Mouse (Mus musculus) megakaryocyte-erythroid progenitor cell, adult 5-6 weeks (primary cell): ENCODE measurements around the gene Tmem203. TPM values are rescaled to one million over a fixed set of nuclear protein-coding genes. Genes with fewer than 3 reads are reported as not detected.

Experiments used
- ATAC-seq: replicated peaks from 2 replicates; pipeline ENCODE4 v1.8.0; 2016; ENCODE audit warnings: mild to moderate bottlenecking, inconsistent platforms; ENCODE audit not compliant: severe bottlenecking, poor library complexity, low FRiP score, low TSS enrichment
- total RNA-seq, 2 experiments: library from RNA; stranded (forward) in 1 of 2; stranded (reverse) in 1 of 2; fragments of 200-1000, 215-1000 nt in 1 of 2; fragments of >200 nt in 1 of 2; fragmentation: Nextera tagmentation in 1 of 2; gene quantifications; 2 replicates each; pipeline ENCODE4 v1.2.3; 2014 to 2017

The Tmem203 gene
- total RNA-seq, 2 experiments from 2014 or later: 9.1 to 14.3 TPM

GRCm38 (mm10) chr2:25286837-25287636 is 31.8 kb downstream of the Tmem203 start:
- peak; percentile 76 for ATAC-seq

- ATAC-seq: no peak
These were observed 32.8 kb downstream of the Tmem203 start, which contains the start of gene Tmem210 for GRCm38 (mm10) chr2:25287927-25288649. Gene Tmem210, plus strand, starts transcription at chr2:25288145.

- no peak for ATAC-seq
These were observed 33.6 kb downstream of the Tmem203 start for GRCm38 (mm10) chr2:25288734-25289345.

- ATAC-seq: no peak
These were observed 34.4 kb downstream of the Tmem203 start, which contains the start of gene Lrrc26 for GRCm38 (mm10) chr2:25289651-25290050. Gene Lrrc26, plus strand, starts transcription at chr2:25289915.

GRCm38 (mm10) chr2:25290101-25290815 is 35.0 kb downstream of the Tmem203 start:
- ATAC-seq: no peak

- ATAC-seq: no peak
These were observed 35.5 kb downstream of the Tmem203 start for GRCm38 (mm10) chr2:25290816-25291130.

- ATAC-seq: no peak
These were observed 36.2 kb downstream of the Tmem203 start for GRCm38 (mm10) chr2:25291184-25292053.

GRCm38 (mm10) chr2:25292054-25292544 is 36.9 kb downstream of the Tmem203 start:
- no peak for ATAC-seq

- peak; percentile 48; the same call in 1 of the 2 replicates for ATAC-seq
These were observed 37.6 kb downstream of the Tmem203 start for GRCm38 (mm10) chr2:25292856-25293255.

GRCm38 (mm10) chr2:25293706-25294105 is 38.5 kb downstream of the Tmem203 start:
- ATAC-seq: no peak

GRCm38 (mm10) chr2:25297093-25297492 is 41.9 kb downstream of the Tmem203 start:
- no peak for ATAC-seq

- ATAC-seq: no peak
These were observed 42.8 kb downstream of the Tmem203 start for GRCm38 (mm10) chr2:25298046-25298445.

- ATAC-seq: no peak
These were observed 48.2 kb downstream of the Tmem203 start for GRCm38 (mm10) chr2:25303452-25303851.

GRCm38 (mm10) chr2:25303931-25304656 is 48.9 kb downstream of the Tmem203 start:
- 0 out of 2 replicates have a peak, but pooled peaks have one; percentile 13 for ATAC-seq

GRCm38 (mm10) chr2:25304657-25305541 is 49.7 kb downstream of the Tmem203 start:
- peak; percentile 67 for ATAC-seq
